Comparison of ENCODE assay signal across 10 mouse cellular contexts in the genomic region with DNA sequence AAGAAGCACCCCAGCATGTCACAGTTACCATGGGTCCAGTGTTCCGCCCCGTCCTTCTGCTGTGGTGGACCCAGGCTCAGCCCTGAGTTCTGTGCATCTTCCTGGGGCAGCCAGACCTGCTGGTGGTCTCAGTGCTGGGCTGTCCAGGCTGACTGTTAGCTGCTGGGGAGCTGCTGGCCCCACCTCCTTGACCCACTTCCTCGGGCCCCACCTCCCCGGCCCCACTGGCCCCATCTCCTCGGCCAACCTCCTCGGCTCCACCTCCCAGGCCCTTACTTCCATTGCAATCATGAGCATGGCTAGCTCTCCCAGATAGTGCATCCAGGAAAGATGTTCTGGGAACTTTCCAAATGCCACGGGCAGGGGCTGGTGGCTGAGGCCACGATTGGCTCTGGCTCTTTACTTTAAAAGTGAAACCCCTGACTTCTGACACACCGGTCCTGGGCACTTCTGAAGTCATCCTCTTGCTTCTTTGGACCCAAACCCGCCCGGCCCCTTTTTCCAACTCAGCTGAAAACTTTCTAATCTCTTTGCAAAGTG. TPM values are rescaled to one million over a fixed set of nuclear protein-coding genes. Genes with fewer than 3 reads are reported as not detected.
DNase-seq lines count a peak whose midpoint lies in the region; ATAC-seq lines count a peak whose summit lies in the region.
"Had no signal": no experiment of that assay in that cellular context is flagged by ENCODE, and none has a peak within 500 bp of the region (broad histone marks: within the 10 kb centered on the region; RNA-seq: fewer than 3 reads in every experiment).

No protein-coding gene starts in this region.

- H3K27ac ChIP-seq in heart, embryonic 15.5 days = no peak overlapping the region
- no peak overlapping the region for H3K27ac ChIP-seq in forebrain, embryonic 13.5 days
- H3K27ac ChIP-seq in forebrain, embryonic 12.5 days = no peak overlapping the region
- H3K27ac ChIP-seq: forebrain, embryonic 15.5 days had no signal

- H3K9me3 ChIP-seq in erythroblast, embryonic 14.5 days (ENCODE audit: control insufficient read depth, low read length) = no peaks in the 10 kb centered on the region
- H3K9me3 ChIP-seq in heart, embryonic 15.5 days (replicated peaks) = no peaks in the 10 kb centered on the region
- H3K9me3 ChIP-seq in forebrain, embryonic 13.5 days (replicated peaks) = peaks cover 9% of the 10 kb centered on the region; the same call in 1 of the 2 replicates
- H3K9me3 ChIP-seq in forebrain, embryonic 12.5 days = peaks cover 6% of the 10 kb centered on the region
- H3K9me3 ChIP-seq: forebrain, embryonic 15.5 days had no signal

- DNase-seq in left cerebral cortex, postnatal 4 days = peak; percentile 11
- DNase-seq in left cerebral cortex, postnatal 36 days (ENCODE audit: low spot score in 2 of 2) = no peak
- DNase-seq in lung, postnatal 10 days = peak; percentile 59
- DNase-seq: cerebellum, adult 9-10 months had no signal

- no peak for ATAC-seq in erythroblast, adult 5-6 weeks (replicated peaks; ENCODE audit: low FRiP score, poor library complexity, severe bottlenecking)
- no peak for ATAC-seq in heart, embryonic 15.5 days (replicated peaks; ENCODE audit: insufficient number of reproducible peaks, insufficient read depth, low FRiP score, low read depth)
- no peak for ATAC-seq in forebrain, embryonic 13.5 days
- ATAC-seq in forebrain, embryonic 12.5 days (ENCODE audit: low FRiP score) = no peak
- ATAC-seq: forebrain, embryonic 15.5 days had no signal

- H3K36me3 ChIP-seq in erythroblast, embryonic 14.5 days (ENCODE audit: control insufficient read depth) = no peaks in the 10 kb centered on the region
- no peaks in the 10 kb centered on the region for H3K36me3 ChIP-seq in heart, embryonic 15.5 days
- H3K36me3 ChIP-seq in forebrain, embryonic 13.5 days (ENCODE audit: poor library complexity, severe bottlenecking) = no peaks in the 10 kb centered on the region
- no peaks in the 10 kb centered on the region for H3K36me3 ChIP-seq in forebrain, embryonic 12.5 days (replicated peaks)
- H3K36me3 ChIP-seq: forebrain, embryonic 15.5 days had no signal

- 27% methylated on average over 11 of the region's 11 CpGs for WGBS in heart, embryonic 15.5 days
- 69% methylated on average over 11 of the region's 11 CpGs for WGBS in forebrain, embryonic 13.5 days
- WGBS in forebrain, embryonic 12.5 days = 77% methylated on average over 11 of the region's 11 CpGs

- peak overlapping the region; percentile 32 for H3K4me3 ChIP-seq in erythroblast, embryonic 14.5 days (replicated peaks)
- peak overlapping the region; percentile 4 for H3K4me3 ChIP-seq in heart, embryonic 15.5 days
- H3K4me3 ChIP-seq in forebrain, embryonic 13.5 days = no peak overlapping the region
- no peak overlapping the region for H3K4me3 ChIP-seq in forebrain, embryonic 12.5 days (replicated peaks)
- H3K4me3 ChIP-seq: forebrain, embryonic 15.5 days had no signal

- no peaks in the 10 kb centered on the region for H3K27me3 ChIP-seq in erythroblast, embryonic 14.5 days (ENCODE audit: control insufficient read depth)
- H3K27me3 ChIP-seq in heart, embryonic 15.5 days = 0 out of 2 replicates have a peak, but pooled peaks cover 3% of the 10 kb centered on the region
- no peaks in the 10 kb centered on the region for H3K27me3 ChIP-seq in forebrain, embryonic 13.5 days
- no peaks in the 10 kb centered on the region for H3K27me3 ChIP-seq in forebrain, embryonic 12.5 days
- H3K27me3 ChIP-seq: forebrain, embryonic 15.5 days had no signal

- H3K4me2 ChIP-seq in heart, embryonic 15.5 days = peak overlapping the region; percentile 47
- no peak overlapping the region for H3K4me2 ChIP-seq in forebrain, embryonic 13.5 days
- H3K4me2 ChIP-seq in forebrain, embryonic 12.5 days = no peak overlapping the region
- H3K4me2 ChIP-seq: forebrain, embryonic 15.5 days had no signal

- intact Hi-C loops in left cerebral cortex, postnatal 4 days (cut with DNase I) = no loop called here
- intact Hi-C loops in left cerebral cortex, postnatal 36 days (cut with DNase I) = no loop called here

- 0 out of 2 replicates have a peak overlapping the region, but pooled peaks have one; percentile 1 for H3K9ac ChIP-seq in heart, embryonic 15.5 days
- H3K9ac ChIP-seq in forebrain, embryonic 13.5 days = no peak overlapping the region
- H3K9ac ChIP-seq in forebrain, embryonic 12.5 days = no peak overlapping the region
- H3K9ac ChIP-seq: forebrain, embryonic 15.5 days had no signal

- peaks cover 10% of the 10 kb centered on the region for H3K4me1 ChIP-seq in erythroblast, embryonic 14.5 days (ENCODE audit: control insufficient read depth)
- peaks cover 10% of the 10 kb centered on the region for H3K4me1 ChIP-seq in heart, embryonic 15.5 days (replicated peaks)
- no peaks in the 10 kb centered on the region for H3K4me1 ChIP-seq in forebrain, embryonic 13.5 days
- H3K4me1 ChIP-seq in forebrain, embryonic 12.5 days = no peaks in the 10 kb centered on the region
- H3K4me1 ChIP-seq: forebrain, embryonic 15.5 days had no signal

RNA-seq across cellular contexts. Expression of a gene that starts 47.5 kb away (rescaled TPM):
- 19.7 and 20.9 TPM in 2 replicates for polyA plus RNA-seq in erythroblast, embryonic 14.5 days (2012)
- 22.5 and 49.5 TPM in 2 replicates for total RNA-seq in erythroblast, adult 5-6 weeks (2015; ENCODE audit: low replicate concordance)
- 11.8 and 28.7 TPM in 2 replicates for total RNA-seq in erythroblast, adult 5-6 weeks (2017; ENCODE audit: low replicate concordance)
- 10 to 100 TPM; 63.8 to 76.9 TPM for total RNA-seq in left cerebral cortex, postnatal 4 days (2021)
- 10 to 100 TPM; 48.2 to 66.4 TPM for total RNA-seq in left cerebral cortex, postnatal 36 days (2021)
- 63.6 and 69.1 TPM in 2 replicates for polyA plus RNA-seq in heart, embryonic 15.5 days (2015; fragmentation: Nextera tagmentation; extraction: Ambion mirVana)
- polyA plus RNA-seq in forebrain, embryonic 13.5 days (2015; fragmentation: Nextera tagmentation; extraction: Ambion mirVana) = 75.2 TPM in 2 replicates
- 86.4 and 87.7 TPM in 2 replicates for polyA plus RNA-seq in forebrain, embryonic 12.5 days (2016; fragmentation: Nextera tagmentation; extraction: Ambion mirVana)

Comparison
In these comparisons a context has a peak if more than half of its experiments do, and no peak if none do; other contexts are left out.
1. DNase-seq: peak in left cerebral cortex, postnatal 4 days (single experiment) and lung, postnatal 10 days (single experiment); none in left cerebral cortex, postnatal 36 days (0 of 2).
2. H3K4me3 ChIP-seq: peak in erythroblast, embryonic 14.5 days (single experiment) and heart, embryonic 15.5 days (single experiment); none in forebrain, embryonic 13.5 days (single experiment) and forebrain, embryonic 12.5 days (single experiment).